Mouse (Mus musculus) activated CD4-positive, CD25-positive, alpha-beta regulatory T cell, adult 4 months (primary cell): ENCODE measurements around the gene Psmb6. TPM values are rescaled to one million over a fixed set of nuclear protein-coding genes. Genes with fewer than 3 reads are reported as not detected.

Source experiments
- ATAC-seq: one replicate; pipeline ENCODE4 v1.8.0; 2017
- polyA plus RNA-seq, 2 experiments: library from polyadenylated mRNA; unstranded; fragments of 100-300 nt; shearing (Covaris generic); gene quantifications; one replicate each; pipeline ENCODE4 v1.2.1; 2017

Gene Psmb6
- polyA plus RNA-seq, 2 experiments from 2014 or later = 353 to 460 TPM

- ATAC-seq = no peak
Measured at GRCm38 (mm10) chr11:70571641-70572040, 46.5 kb downstream of the Psmb6 start.

- no peak for ATAC-seq
Measured at GRCm38 (mm10) chr11:70572348-70572902, 47.3 kb downstream of the Psmb6 start.

GRCm38 (mm10) chr11:70573872-70574271 lies 48.7 kb downstream of the Psmb6 start:
- no peak for ATAC-seq

- ATAC-seq = no peak
Measured at GRCm38 (mm10) chr11:70577201-70577600, 52.0 kb downstream of the Psmb6 start.

Other genes with a start within 250 kb of the Psmb6 start
- gene Alox12e, start 202.7 kb upstream of the Psmb6 start, polyA plus RNA-seq = not detected
- under 1 TPM in 1 of 2 experiments, not detected in 1; 0.51 TPM for gene Alox15, start 173.3 kb upstream of the Psmb6 start, polyA plus RNA-seq
- 1 to 10 TPM; 6.5 to 8.1 TPM for gene Pelp1, start 115.3 kb upstream of the Psmb6 start, polyA plus RNA-seq
- 100 to 1,000 TPM in 1 of 2 experiments, 10 to 100 TPM in 1; 99.3 to 129 TPM for gene Arrb2, start 92.7 kb upstream of the Psmb6 start, polyA plus RNA-seq
- gene Med11, start 73.4 kb upstream of the Psmb6 start, polyA plus RNA-seq = 10 to 100 TPM; 86.3 to 91.9 TPM
- not detected for gene Zmynd15, start 65.9 kb upstream of the Psmb6 start, polyA plus RNA-seq
- gene Cxcl16, start 65.4 kb upstream of the Psmb6 start, polyA plus RNA-seq = under 1 TPM in 1 of 2 experiments, not detected in 1; 0.36 TPM
- 1 to 10 TPM; 1.5 to 3.7 TPM for gene Tm4sf5, start 20.1 kb upstream of the Psmb6 start, polyA plus RNA-seq
- not detected for gene Vmo1, start 10.8 kb upstream of the Psmb6 start, polyA plus RNA-seq
- not detected for gene Gltpd2, start 6.2 kb upstream of the Psmb6 start, polyA plus RNA-seq
- not detected for gene Gm40193, start 7.6 kb downstream of the Psmb6 start, polyA plus RNA-seq
- 1 to 10 TPM; 1.2 to 1.8 TPM for gene Pld2, start 14.7 kb downstream of the Psmb6 start, polyA plus RNA-seq
- gene Mink1, start 37.5 kb downstream of the Psmb6 start, polyA plus RNA-seq = 1 to 10 TPM; 6.7 to 8.8 TPM
- gene 4930544D05Rik, start 90.5 kb downstream of the Psmb6 start, polyA plus RNA-seq = not detected
- 1 to 10 TPM; 1.3 to 1.4 TPM for gene Chrne, start 93.8 kb downstream of the Psmb6 start, polyA plus RNA-seq
- under 1 TPM; 0.17 to 0.52 TPM for gene Gp1ba, start 113.8 kb downstream of the Psmb6 start, polyA plus RNA-seq
- 100 to 1,000 TPM; 281 to 288 TPM for gene Rnf167, start 121.9 kb downstream of the Psmb6 start, polyA plus RNA-seq
- 100 to 1,000 TPM in 1 of 2 experiments, 10 to 100 TPM in 1; 80.4 to 124 TPM for gene Slc25a11, start 122.1 kb downstream of the Psmb6 start, polyA plus RNA-seq
- 1,000 to 10,000 TPM; 3,856 to 4,120 TPM for gene Pfn1, start 129.3 kb downstream of the Psmb6 start, polyA plus RNA-seq
- gene Eno3, start 131.8 kb downstream of the Psmb6 start, polyA plus RNA-seq = 10 to 100 TPM; 20.9 to 21.4 TPM
- gene Spag7, start 144.0 kb downstream of the Psmb6 start, polyA plus RNA-seq = 100 to 1,000 TPM; 126 to 150 TPM
- 10 to 100 TPM; 11.3 to 14.0 TPM for gene Camta2, start 162.7 kb downstream of the Psmb6 start, polyA plus RNA-seq
- gene Inca1, start 174.8 kb downstream of the Psmb6 start, polyA plus RNA-seq = under 1 TPM in 1 of 2 experiments, not detected in 1; 0.63 TPM
- 1 to 10 TPM; 1.5 TPM for gene Kif1c, start 175.2 kb downstream of the Psmb6 start, polyA plus RNA-seq
- 1 to 10 TPM; 3.9 to 5.4 TPM for gene Zfp3, start 238.8 kb downstream of the Psmb6 start, polyA plus RNA-seq